Mouse (Mus musculus) CH12.LX (cell line): ENCODE results near the gene Brf1. TPM values are rescaled to one million over a fixed set of nuclear protein-coding genes. Genes with fewer than 3 reads are reported as not detected.

Experiments
- DNase-seq: peaks from one replicate; pipeline ENCODE4 v3.0.0-alpha.2; 2013; ENCODE audit errors: extremely low read depth
- H3K27ac ChIP-seq: 2 replicates; pipeline ENCODE4 v1.5.1; 2012; ENCODE audit warnings: low read depth, mild to moderate bottlenecking, control low read depth, moderate library complexity; ENCODE audit not compliant: insufficient read depth
- H3K27me3 ChIP-seq: replicated peaks from 2 replicates; pipeline ENCODE3; 2012; ENCODE audit warnings: inconsistent platforms
- H3K36me3 ChIP-seq, 2 experiments: replicated peaks in 1 of 2; 2 replicates each; pipeline versions ENCODE3 to v1.6.1; 2012; ENCODE audit warnings: inconsistent platforms in 1 of 2, low read length in 1 of 2, mild to moderate bottlenecking in 1 of 2, mixed read lengths in 1 of 2, moderate library complexity in 1 of 2; ENCODE audit not compliant: control insufficient read depth in 1 of 2, insufficient read depth in 1 of 2
- H3K4me1 ChIP-seq, 2 experiments: 2 replicates each; pipeline ENCODE4 v1.6.1; 2012; ENCODE audit warnings: inconsistent platforms in 1 of 2, moderate library complexity in 1 of 2; ENCODE audit not compliant: insufficient read depth in 2 of 2, control insufficient read depth in 1 of 2
- H3K4me2 ChIP-seq: 2 replicates; pipeline ENCODE4 v1.6.1; 2012; ENCODE audit warnings: low read depth, mild to moderate bottlenecking, control low read depth; ENCODE audit not compliant: poor library complexity, insufficient read depth, severe bottlenecking
- H3K4me3 ChIP-seq, 3 experiments: fragments of 150-350 bp in 1 of 3; sonication (generic) in 1 of 3; replicated peaks in 1 of 3; 2 replicates each; pipeline versions ENCODE3 to v1.5.1; 2011 to 2012; ENCODE audit warnings: low read depth in 2 of 3, low read length in 2 of 3, mild to moderate bottlenecking in 2 of 3, moderate library complexity in 2 of 3, control low read depth in 1 of 3, improper control_type of control experiment in 1 of 3, inconsistent platforms in 1 of 3, mixed read lengths in 1 of 3; ENCODE audit not compliant: poor library complexity in 1 of 3
- H3K79me2 ChIP-seq: replicated peaks from 2 replicates; pipeline ENCODE4 v1.6.1; 2012; ENCODE audit warnings: mild to moderate bottlenecking, moderate library complexity; ENCODE audit not compliant: control insufficient read depth, poor library complexity, insufficient read depth, severe bottlenecking; ENCODE audit errors: extremely low read depth
- H3K9ac ChIP-seq: 2 replicates; pipeline ENCODE4 v1.6.1; 2012; ENCODE audit warnings: low read depth, mild to moderate bottlenecking, control low read depth, moderate library complexity; ENCODE audit not compliant: insufficient read depth
- H3K9me3 ChIP-seq: replicated peaks from 2 replicates; pipeline ENCODE3; 2012; ENCODE audit warnings: low read length, inconsistent platforms, mixed read lengths
- CHD1 ChIP-seq: IDR thresholded peaks from 2 replicates; pipeline ENCODE4 v1.6.1; 2012; ENCODE audit warnings: low read depth, low read length, improper control_type of control experiment, inconsistent platforms
- CTCF ChIP-seq, 2 experiments: IDR thresholded peaks in 1 of 2; conservative IDR thresholded peaks in 1 of 2; 2 replicates each; pipeline ENCODE4 v1.5.1; 2011 to 2012; ENCODE audit warnings: low read depth in 2 of 2, low read length in 2 of 2, improper control_type of control experiment in 1 of 2, inconsistent platforms in 1 of 2, mild to moderate bottlenecking in 1 of 2, moderate library complexity in 1 of 2
- ELF1 ChIP-seq: IDR thresholded peaks from 2 replicates; pipeline ENCODE4 v1.6.1; 2014; ENCODE audit warnings: low read depth, mild to moderate bottlenecking, inconsistent platforms, low read length, improper control_type of control experiment
- ETS1 ChIP-seq: conservative IDR thresholded peaks from 2 replicates; pipeline ENCODE4 v1.6.1; 2012; ENCODE audit warnings: low read depth, mild to moderate bottlenecking, inconsistent platforms, low read length, improper control_type of control experiment, moderate library complexity
- HCFC1 ChIP-seq: IDR thresholded peaks from 2 replicates; pipeline ENCODE4 v1.6.1; 2012; ENCODE audit warnings: low read depth, mild to moderate bottlenecking, inconsistent platforms, low read length, improper control_type of control experiment
- MAFK ChIP-seq: IDR thresholded peaks from 2 replicates; pipeline ENCODE4 v1.6.1; 2011; ENCODE audit warnings: low read length, improper control_type of control experiment; ENCODE audit not compliant: insufficient replicate concordance
- MAX ChIP-seq: IDR thresholded peaks from 2 replicates; pipeline ENCODE4 v1.6.1; 2011; ENCODE audit warnings: low read length, improper control_type of control experiment
- MAZ ChIP-seq: IDR thresholded peaks from 2 replicates; pipeline ENCODE4 v1.6.1; 2012; ENCODE audit warnings: low read depth, mild to moderate bottlenecking, inconsistent platforms, low read length, improper control_type of control experiment, moderate library complexity
- MXI1 ChIP-seq: IDR thresholded peaks from 2 replicates; pipeline ENCODE4 v1.6.1; 2011; ENCODE audit warnings: mild to moderate bottlenecking, low read depth, low read length, improper control_type of control experiment
- NRF1 ChIP-seq: IDR thresholded peaks from 2 replicates; pipeline ENCODE4 v1.6.1; 2014; ENCODE audit warnings: low read depth, mild to moderate bottlenecking, inconsistent platforms, low read length, improper control_type of control experiment, moderate library complexity
- POLR2A ChIP-seq: IDR thresholded peaks from 2 replicates; pipeline ENCODE4 v1.6.1; 2011; ENCODE audit warnings: low read depth, mild to moderate bottlenecking, improper control_type of control experiment, low read length
- POLR2AphosphoS2 ChIP-seq: IDR thresholded peaks from 2 replicates; pipeline ENCODE4 v1.6.1; 2011; ENCODE audit warnings: low read depth, low read length, improper control_type of control experiment
- SIN3A ChIP-seq: IDR thresholded peaks from 2 replicates; pipeline ENCODE4 v1.6.1; 2012; ENCODE audit warnings: low read length, improper control_type of control experiment, inconsistent platforms
- SMC3 ChIP-seq: IDR thresholded peaks from 2 replicates; pipeline ENCODE4 v1.6.1; 2011; ENCODE audit warnings: low read depth, low read length, improper control_type of control experiment
- UBTF ChIP-seq: IDR thresholded peaks from 2 replicates; pipeline ENCODE4 v1.6.1; 2012; ENCODE audit warnings: low read depth, mild to moderate bottlenecking, inconsistent platforms, low read length, improper control_type of control experiment, moderate library complexity
- USF1 ChIP-seq: IDR thresholded peaks from 2 replicates; pipeline ENCODE4 v1.6.1; 2014; ENCODE audit warnings: low read depth, mild to moderate bottlenecking, inconsistent platforms, low read length, improper control_type of control experiment
- ZKSCAN1 ChIP-seq: IDR thresholded peaks from 2 replicates; pipeline ENCODE4 v1.6.1; 2012; ENCODE audit warnings: low read depth, inconsistent platforms, low read length, improper control_type of control experiment, borderline replicate concordance
- ZNF384 ChIP-seq: IDR thresholded peaks from 2 replicates; pipeline ENCODE4 v1.6.1; 2012; ENCODE audit warnings: low read depth, low read length, improper control_type of control experiment, inconsistent platforms
- dilution Hi-C: fragments of 300-500 bp; cut with MboI; formaldehyde crosslinking; loops from 2 replicates; pipeline ENCODE4 v1.14.3; 2020; ENCODE audit warnings: low sequenced_read_pairs; ENCODE audit not compliant: extremely low pct_unique_long_range_greater_than_20kb, extremely low pct_ligation_motif_present
- in situ Hi-C: fragments of 300-500 bp; cut with MboI; formaldehyde crosslinking; loops from 3 replicates; pipeline ENCODE4 v1.14.3; 2019; ENCODE audit warnings: low sequenced_read_pairs, low pct_ligation_motif_present, low pct_unique_long_range_greater_than_20kb, mixed read lengths
- polyA plus RNA-seq: library from polyadenylated mRNA; unstranded; fragments of >175 nt; gene quantifications from 2 replicates; pipeline ENCODE4 v1.2.1, GENCODE M21; 2012; ENCODE audit warnings: low read depth; ENCODE audit not compliant: insufficient read length
- total RNA-seq, 2 experiments: library from RNA; depleted of rRNA; stranded (reverse); fragments of 300-350 nt in 1 of 2; fragments of >200 nt in 1 of 2; gene quantifications; 2 replicates each; pipeline ENCODE4 v1.2.3; 2012 to 2014

The Brf1 gene
- total and polyA plus RNA-seq, 3 experiments, result 15.9 to 31.2 (median 29.6) TPM

GRCm38 (mm10) chr12:112928401-112929241 lies 71.9 kb downstream of the Brf1 start:
- H3K4me3 ChIP-seq, result peak overlapping the region in 1 of 3 experiments; percentile 52
- dilution Hi-C loops, result no loop called here
- no peak for TF ChIP-seq ZNF384
- no peak for TF ChIP-seq MAFK
- no peak for TF ChIP-seq HCFC1
- no peak for TF ChIP-seq MAZ
- TF ChIP-seq SMC3, result no peak
- TF ChIP-seq MXI1, result no peak
- no peak for TF ChIP-seq ELF1
- TF ChIP-seq ETS1, result no peak
- no peak for TF ChIP-seq POLR2A
- TF ChIP-seq MAX, result no peak
- no peak for TF ChIP-seq ZKSCAN1
- TF ChIP-seq, all 38 proteins: peak for 0
- in situ Hi-C loops, result no loop called here
- peak overlapping the region; percentile 87 for H3K4me2 ChIP-seq
- DNase-seq, result no peak
- no peak overlapping the region for H3K27ac ChIP-seq
- H3K9ac ChIP-seq, result no peak overlapping the region
- peaks cover 10 to 17% of the 10 kb centered on the region in 2 experiments for H3K4me1 ChIP-seq
- no peaks in the 10 kb centered on the region for H3K36me3 ChIP-seq
- no peaks in the 10 kb centered on the region for H3K79me2 ChIP-seq
- H3K27me3 ChIP-seq, result peaks cover 58% of the 10 kb centered on the region
- peaks cover 12% of the 10 kb centered on the region for H3K9me3 ChIP-seq

- no peak for DNase-seq
- in situ Hi-C loops (no loop called here), dilution Hi-C loops (no loop called here)
- TF ChIP-seq CHD1 (no peak), NRF1 (no peak), USF1 (no peak), POLR2AphosphoS2 (no peak), SIN3A (no peak), ETS1 (no peak), UBTF (no peak), CTCF (conservative IDR thresholded peaks at IDR 0.05 in 1 of 2, IDR thresholded peaks at IDR 0.05 in 1 of 2; ENCODE audit: low read depth in 2 of 2, low read length in 2 of 2) (no peak)
- H3K36me3 ChIP-seq, result no peaks in the 10 kb centered on the region
- H3K79me2 ChIP-seq, result no peaks in the 10 kb centered on the region
- peaks cover 69% of the 10 kb centered on the region for H3K27me3 ChIP-seq
- peaks cover 6 to 10% of the 10 kb centered on the region in 2 experiments; a peak in 3 of 4 replicates for H3K4me1 ChIP-seq
- H3K9ac ChIP-seq, result no peak overlapping the region
- H3K27ac ChIP-seq, result no peak overlapping the region
- H3K4me3 ChIP-seq, result no peak overlapping the region
- H3K4me2 ChIP-seq, result no peak overlapping the region
- peaks cover 12% of the 10 kb centered on the region for H3K9me3 ChIP-seq
Measured at GRCm38 (mm10) chr12:112927265-112927664, 73.2 kb downstream of the Brf1 start.
